Mouse (Mus musculus): Measurements from ENCODE around the gene Glt8d2. TPM values are rescaled to one million over a fixed set of nuclear protein-coding genes. Genes with fewer than 3 reads are reported as not detected.

The Glt8d2 gene
- polyA plus RNA-seq, 1 experiment, result 2.8 TPM

DNA sequence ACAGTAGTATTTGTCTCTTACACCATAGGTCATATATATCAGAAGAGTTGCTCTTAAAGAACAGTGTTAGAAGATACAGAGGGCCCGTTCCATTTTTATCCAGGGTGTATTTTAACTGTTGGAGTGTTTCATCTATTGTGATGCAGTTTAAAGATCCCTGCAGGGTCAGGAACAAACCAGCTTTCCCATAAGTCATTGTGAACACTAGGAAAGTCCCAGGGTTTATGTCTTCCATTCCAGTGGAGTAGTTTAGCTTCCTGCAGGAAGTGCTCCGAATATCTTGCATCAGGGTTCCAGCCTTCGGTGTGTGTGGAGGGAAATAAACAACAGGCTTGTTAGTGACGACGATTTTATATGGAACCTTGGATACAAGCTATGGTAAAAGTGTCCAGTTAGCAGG, 39.2 kb downstream of the Glt8d2 start:
- Histone ChIP-seq H3K36me3 (ENCODE audit: control insufficient read depth, insufficient read depth) (peaks cover 18% of the 10 kb centered on the region), H3K4me2 (ENCODE audit: low read depth) (no peak overlapping the region), H3K4me3 (no peak overlapping the region), H3K79me2 (ENCODE audit: control insufficient read depth, insufficient read depth) (no peaks in the 10 kb centered on the region), H3K27me3 (ENCODE audit: control insufficient read depth, insufficient read depth, insufficient read length) (no peaks in the 10 kb centered on the region), H3ac (ENCODE audit: control insufficient read depth, insufficient read length) (no peak overlapping the region)
- TF ChIP-seq POLR2A (IDR thresholded peaks at IDR 0.05; ENCODE audit: insufficient read length, low read depth), result no peak
- no peak for TF ChIP-seq TCF12 (IDR thresholded peaks at IDR 0.05; ENCODE audit: insufficient read depth, poor library complexity, severe bottlenecking)
- no peak for TF ChIP-seq MYOG (IDR thresholded peaks at IDR 0.05; ENCODE audit: control insufficient read depth in 1 of 3, insufficient read depth in 1 of 3, insufficient read length in 2 of 3, low read depth in 2 of 3)
- no peak for TF ChIP-seq TCF3 (IDR thresholded peaks at IDR 0.05; ENCODE audit: insufficient read length, low read depth)
- TF ChIP-seq E2F4 (IDR thresholded peaks at IDR 0.05; ENCODE audit: insufficient read depth), result no peak
- no peak for TF ChIP-seq POLR2AphosphoS2 (IDR thresholded peaks at IDR 0.05; ENCODE audit: insufficient read length, low read depth)
- TF ChIP-seq CEBPB (IDR thresholded peaks at IDR 0.05; ENCODE audit: insufficient read depth, poor library complexity, severe bottlenecking), result no peak
- TF ChIP-seq MAX (IDR thresholded peaks at IDR 0.05; ENCODE audit: low read depth), result no peak
- no peak for TF ChIP-seq USF1 (IDR thresholded peaks at IDR 0.05; ENCODE audit: low read depth)
- TF ChIP-seq MYOD1 (IDR thresholded peaks at IDR 0.05; ENCODE audit: control insufficient read depth in 1 of 3, insufficient read length in 2 of 3, low read depth in 2 of 3), result no peak
- TF ChIP-seq REST (IDR thresholded peaks at IDR 0.05; ENCODE audit: insufficient read depth, insufficient read length), result no peak
- no peak for TF ChIP-seq SRF (IDR thresholded peaks at IDR 0.05; ENCODE audit: control insufficient read depth, insufficient read length, low read depth)

DNA sequence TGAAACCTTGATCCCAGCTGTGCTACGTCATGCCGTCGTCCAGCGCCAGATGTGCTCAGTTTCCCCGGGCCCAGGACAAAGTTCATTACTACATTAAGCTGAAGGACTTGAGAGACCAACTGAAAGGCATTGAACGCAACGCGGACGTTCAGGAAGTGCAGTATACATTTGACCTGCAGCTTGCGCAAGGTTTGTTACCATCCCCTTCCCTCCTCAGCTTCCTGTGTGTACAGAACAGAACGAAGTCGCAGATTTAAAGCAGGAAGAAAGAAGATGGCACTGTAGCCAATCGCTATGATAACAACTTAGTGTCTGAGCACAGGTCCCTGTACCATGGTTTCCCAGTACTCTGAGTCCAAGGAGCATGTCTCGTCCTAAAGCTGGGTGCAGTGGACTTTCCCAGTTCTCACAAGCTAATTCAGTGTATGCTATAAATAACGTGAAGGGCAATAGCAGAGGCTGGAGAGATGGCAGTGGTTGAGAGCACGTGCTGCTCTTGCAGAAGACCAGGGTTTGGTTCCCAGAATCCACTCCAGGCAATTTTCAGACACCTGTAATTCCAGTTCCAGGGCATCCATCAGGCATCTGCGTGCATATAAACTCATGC, 43.1 kb downstream of the Glt8d2 start:
- TF ChIP-seq MYOG (IDR thresholded peaks at IDR 0.05; ENCODE audit: control insufficient read depth in 1 of 3, insufficient read depth in 1 of 3, insufficient read length in 2 of 3, low read depth in 2 of 3), result no peak
- TF ChIP-seq POLR2AphosphoS2 (IDR thresholded peaks at IDR 0.05; ENCODE audit: insufficient read length, low read depth), result no peak
- TF ChIP-seq CEBPB (IDR thresholded peaks at IDR 0.05; ENCODE audit: insufficient read depth, poor library complexity, severe bottlenecking), result no peak
- TF ChIP-seq POLR2A (IDR thresholded peaks at IDR 0.05; ENCODE audit: insufficient read length, low read depth), result no peak
- no peak for TF ChIP-seq SRF (IDR thresholded peaks at IDR 0.05; ENCODE audit: control insufficient read depth, insufficient read length, low read depth)
- TF ChIP-seq MAX (IDR thresholded peaks at IDR 0.05; ENCODE audit: low read depth), result no peak
- TF ChIP-seq REST (IDR thresholded peaks at IDR 0.05; ENCODE audit: insufficient read depth, insufficient read length), result no peak
- TF ChIP-seq TCF12 (IDR thresholded peaks at IDR 0.05; ENCODE audit: insufficient read depth, poor library complexity, severe bottlenecking), result no peak
- no peak for TF ChIP-seq E2F4 (IDR thresholded peaks at IDR 0.05; ENCODE audit: insufficient read depth)
- no peak for TF ChIP-seq MYOD1 (IDR thresholded peaks at IDR 0.05; ENCODE audit: control insufficient read depth in 1 of 3, insufficient read length in 2 of 3, low read depth in 2 of 3)
- no peak for TF ChIP-seq USF1 (IDR thresholded peaks at IDR 0.05; ENCODE audit: low read depth)
- no peak for TF ChIP-seq TCF3 (IDR thresholded peaks at IDR 0.05; ENCODE audit: insufficient read length, low read depth)
- H3K4me2 ChIP-seq (ENCODE audit: low read depth), result no peak overlapping the region
- no peaks in the 10 kb centered on the region for H3K79me2 ChIP-seq (ENCODE audit: control insufficient read depth, insufficient read depth)
- H3K4me3 ChIP-seq, result no peak overlapping the region
- H3ac ChIP-seq (ENCODE audit: control insufficient read depth, insufficient read length), result no peak overlapping the region
- H3K27me3 ChIP-seq (ENCODE audit: control insufficient read depth, insufficient read depth, insufficient read length), result no peaks in the 10 kb centered on the region
- H3K36me3 ChIP-seq (ENCODE audit: control insufficient read depth, insufficient read depth), result peaks cover 30% of the 10 kb centered on the region

GRCm38 (mm10) chr10:82646083-82646482, 44.4 kb downstream of the Glt8d2 start:
- no peak for TF ChIP-seq TCF3 (IDR thresholded peaks at IDR 0.05; ENCODE audit: insufficient read length, low read depth)
- no peak for TF ChIP-seq CEBPB (IDR thresholded peaks at IDR 0.05; ENCODE audit: insufficient read depth, poor library complexity, severe bottlenecking)
- TF ChIP-seq POLR2A (IDR thresholded peaks at IDR 0.05; ENCODE audit: insufficient read length, low read depth), result no peak
- TF ChIP-seq E2F4 (IDR thresholded peaks at IDR 0.05; ENCODE audit: insufficient read depth), result no peak
- TF ChIP-seq TCF12 (IDR thresholded peaks at IDR 0.05; ENCODE audit: insufficient read depth, poor library complexity, severe bottlenecking), result no peak
- H3K4me3 ChIP-seq, result no peak overlapping the region
- H3K4me2 ChIP-seq (ENCODE audit: low read depth), result no peak overlapping the region

DNA sequence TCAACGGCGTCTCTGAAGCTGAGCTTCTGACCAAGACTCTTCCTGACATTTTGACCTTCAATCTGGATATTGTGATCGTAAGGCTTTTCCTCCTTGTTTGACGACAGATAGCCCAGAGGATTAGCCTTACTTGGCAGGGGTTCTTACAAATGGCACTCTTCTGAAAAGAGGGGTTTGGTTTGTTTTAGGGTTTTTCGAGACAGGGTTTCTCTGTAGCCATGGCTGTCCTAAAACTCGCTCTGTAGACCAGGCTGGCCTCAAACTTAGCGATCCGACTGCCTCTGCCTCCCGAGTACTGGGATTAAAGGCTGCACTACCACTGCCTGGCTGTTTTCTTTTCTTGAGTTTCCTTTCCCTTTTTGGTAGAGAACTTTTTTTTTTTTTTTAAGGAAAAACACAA, 49.0 kb downstream of the Glt8d2 start:
- TF ChIP-seq SRF (IDR thresholded peaks at IDR 0.05; ENCODE audit: control insufficient read depth, insufficient read length, low read depth) (no peak), CEBPB (IDR thresholded peaks at IDR 0.05; ENCODE audit: insufficient read depth, poor library complexity, severe bottlenecking) (no peak), MYOD1 (IDR thresholded peaks at IDR 0.05; ENCODE audit: control insufficient read depth in 1 of 3, insufficient read length in 2 of 3, low read depth in 2 of 3) (no peak)
- H3ac ChIP-seq (ENCODE audit: control insufficient read depth, insufficient read length), result no peak overlapping the region
- H3K4me2 ChIP-seq (ENCODE audit: low read depth), result no peak overlapping the region
- no peak overlapping the region for H3K4me3 ChIP-seq
- H3K79me2 ChIP-seq (ENCODE audit: control insufficient read depth, insufficient read depth), result peaks cover 22% of the 10 kb centered on the region
- H3K27me3 ChIP-seq (ENCODE audit: control insufficient read depth, insufficient read depth, insufficient read length), result no peaks in the 10 kb centered on the region
- peaks cover 46% of the 10 kb centered on the region for H3K36me3 ChIP-seq (ENCODE audit: control insufficient read depth, insufficient read depth)

More at GRCm38 (mm10) chr10:82646083-82646482, 44.4 kb downstream of the Glt8d2 start:
- Histone ChIP-seq H3K27me3 (ENCODE audit: control insufficient read depth, insufficient read depth, insufficient read length) (no peaks in the 10 kb centered on the region), H3ac (ENCODE audit: control insufficient read depth, insufficient read length) (no peak overlapping the region), H3K36me3 (ENCODE audit: control insufficient read depth, insufficient read depth) (peaks cover 30% of the 10 kb centered on the region), H3K79me2 (ENCODE audit: control insufficient read depth, insufficient read depth) (no peaks in the 10 kb centered on the region)

DNA sequence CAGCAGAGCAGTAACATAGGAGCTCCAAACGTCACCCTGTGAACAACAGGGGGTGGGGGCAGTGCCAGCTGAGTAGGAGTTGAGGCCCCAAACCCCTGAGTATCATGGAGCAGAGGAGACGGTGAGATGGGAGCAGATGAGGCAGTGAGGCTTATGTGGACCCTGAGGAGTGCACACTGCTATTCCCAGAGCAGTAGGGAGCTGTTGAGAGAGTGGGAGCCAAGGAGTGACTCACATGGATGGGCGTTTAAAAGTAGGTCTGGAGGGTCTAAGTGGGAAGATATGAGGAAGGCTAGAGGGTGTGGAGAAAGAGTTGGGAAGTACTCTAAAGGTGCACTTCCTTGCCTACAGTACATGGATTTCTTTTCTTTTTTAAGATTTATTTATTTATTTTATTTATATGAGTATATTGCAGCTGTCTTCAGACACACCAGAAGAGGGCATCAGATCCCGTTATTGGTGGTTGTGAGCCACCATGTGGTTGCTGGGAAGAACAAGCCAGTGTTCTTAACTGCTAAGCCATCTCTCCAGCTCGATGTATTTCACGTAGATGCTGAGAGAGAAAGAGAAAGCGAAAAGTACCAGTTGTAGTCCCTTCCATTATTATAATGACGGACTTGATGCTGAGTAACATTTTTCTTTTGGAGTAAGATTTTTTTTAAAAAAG, 51.3 kb downstream of the Glt8d2 start:
- Histone ChIP-seq H3ac (ENCODE audit: control insufficient read depth, insufficient read length) (no peak overlapping the region), H3K79me2 (ENCODE audit: control insufficient read depth, insufficient read depth) (peaks cover 44% of the 10 kb centered on the region), H3K27me3 (ENCODE audit: control insufficient read depth, insufficient read depth, insufficient read length) (no peaks in the 10 kb centered on the region), H3K4me3 (no peak overlapping the region), H3K36me3 (ENCODE audit: control insufficient read depth, insufficient read depth) (peaks cover 35% of the 10 kb centered on the region), H3K4me2 (ENCODE audit: low read depth) (no peak overlapping the region)
- TF ChIP-seq MYOG (IDR thresholded peaks at IDR 0.05; ENCODE audit: control insufficient read depth in 1 of 3, insufficient read depth in 1 of 3, insufficient read length in 2 of 3, low read depth in 2 of 3) (no peak), POLR2A (IDR thresholded peaks at IDR 0.05; ENCODE audit: insufficient read length, low read depth) (no peak), MYOD1 (IDR thresholded peaks at IDR 0.05; ENCODE audit: control insufficient read depth in 1 of 3, insufficient read length in 2 of 3, low read depth in 2 of 3) (no peak)

Data from myocyte (in vitro differentiated cells).